Mouse (Mus musculus): ENCODE data around the gene Nlrp6. TPM values are rescaled to one million over a fixed set of nuclear protein-coding genes. Genes with fewer than 3 reads are reported as not detected.
A peak's percentile ranks its signal among the peaks of the same experiment; 100 is the strongest.

Gene Nlrp6
- polyA plus RNA-seq, 1 experiment from 2014 or later: not detected

DNA sequence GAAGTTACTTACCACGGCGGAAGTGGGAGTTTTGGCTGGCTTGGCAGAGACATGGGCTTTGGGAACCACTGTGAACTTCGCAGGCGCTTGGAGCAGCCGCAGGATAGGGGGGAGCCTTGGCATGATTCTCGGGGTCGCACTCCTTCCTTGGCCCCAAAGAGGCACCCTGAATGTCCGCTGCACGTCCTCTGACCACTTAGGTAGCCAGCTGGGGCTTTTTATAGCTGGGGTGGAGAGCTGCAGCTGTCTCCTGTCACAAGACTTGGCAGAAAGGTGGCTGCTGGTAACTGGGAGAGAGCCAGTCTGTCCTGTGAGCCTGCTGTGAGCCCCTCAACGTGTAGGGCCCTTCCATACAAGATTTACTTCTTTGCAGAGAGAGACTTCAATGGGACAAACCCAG, 20.5 kb upstream of the Nlrp6 start, which contains the start of gene Cox8b:
Gene Cox8b, minus strand, starts transcription at position 227 of the 400 bp plus-strand sequence.
- Histone ChIP-seq H3K9me3 (no peaks in the 10 kb centered on the region), H3K27ac (no peak within 1 kb of the TSS), H3K4me3 (no peak within 1 kb of the TSS), H3K4me1 (replicated peaks) (peaks cover 11% of the 10 kb centered on the region; the same call in 1 of the 2 replicates), H3K36me3 (peaks cover 50% of the 10 kb centered on the region), H3K27me3 (ENCODE audit: insufficient read depth, poor library complexity, severe bottlenecking) (no peaks in the 10 kb centered on the region)
- 83% methylated on average over 10 of the region's 10 CpGs for WGBS
- no peak for DNase-seq (ENCODE audit: low spot score)

DNA sequence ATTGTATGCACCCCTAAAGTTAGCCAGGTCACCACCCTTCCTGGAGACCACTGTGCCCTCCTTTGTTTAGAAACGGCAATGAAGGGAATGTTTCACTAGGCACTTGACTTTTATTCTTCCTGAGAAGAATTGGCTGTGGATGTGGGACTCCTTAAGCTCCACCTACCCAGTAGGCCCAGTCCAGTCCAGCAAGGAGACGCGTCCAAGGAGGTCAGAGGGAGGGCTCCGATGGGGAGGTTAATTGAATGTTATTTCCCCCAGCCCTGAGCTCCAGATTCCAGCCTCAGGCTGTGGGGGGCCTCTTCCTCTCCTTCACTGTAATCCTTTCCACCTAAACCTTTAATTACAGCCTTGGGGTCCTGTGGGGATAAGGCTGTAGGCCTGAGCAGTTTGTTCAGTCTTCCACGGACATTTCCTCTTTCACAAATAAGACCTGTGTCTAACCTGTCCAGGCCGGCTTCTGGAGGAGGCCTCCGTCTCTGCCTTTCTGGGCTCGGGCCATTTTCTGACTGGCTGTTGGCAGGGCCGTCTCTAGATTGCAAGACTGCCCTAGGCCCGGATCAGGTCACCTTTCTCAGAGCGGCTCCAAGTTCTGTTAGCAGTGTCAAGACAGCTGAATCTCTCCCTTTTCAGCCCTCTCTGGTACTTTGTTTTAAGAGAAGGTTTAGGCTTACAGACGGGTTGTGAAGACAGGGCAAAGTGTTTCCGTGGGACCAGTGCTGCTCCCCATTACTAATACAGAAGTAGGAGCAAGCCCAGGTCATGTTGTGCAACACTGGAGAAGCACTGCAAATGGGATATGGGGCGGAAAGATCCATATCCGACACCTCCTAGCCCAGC, 18.4 kb upstream of the Nlrp6 start:
- H3K27me3 ChIP-seq (ENCODE audit: insufficient read depth, poor library complexity, severe bottlenecking): 0 out of 2 replicates have a peak, but pooled peaks cover 3% of the 10 kb centered on the region
- DNase-seq (ENCODE audit: low spot score): no peak
- peaks cover 11% of the 10 kb centered on the region; the same call in 1 of the 2 replicates for H3K4me1 ChIP-seq (replicated peaks)
- H3K27ac ChIP-seq: peak overlapping the region; percentile 8
- no peak overlapping the region for H3K4me3 ChIP-seq
- peaks cover 30% of the 10 kb centered on the region for H3K36me3 ChIP-seq
- 79% methylated on average over 15 of the region's 15 CpGs for WGBS
- no peaks in the 10 kb centered on the region for H3K9me3 ChIP-seq

DNA sequence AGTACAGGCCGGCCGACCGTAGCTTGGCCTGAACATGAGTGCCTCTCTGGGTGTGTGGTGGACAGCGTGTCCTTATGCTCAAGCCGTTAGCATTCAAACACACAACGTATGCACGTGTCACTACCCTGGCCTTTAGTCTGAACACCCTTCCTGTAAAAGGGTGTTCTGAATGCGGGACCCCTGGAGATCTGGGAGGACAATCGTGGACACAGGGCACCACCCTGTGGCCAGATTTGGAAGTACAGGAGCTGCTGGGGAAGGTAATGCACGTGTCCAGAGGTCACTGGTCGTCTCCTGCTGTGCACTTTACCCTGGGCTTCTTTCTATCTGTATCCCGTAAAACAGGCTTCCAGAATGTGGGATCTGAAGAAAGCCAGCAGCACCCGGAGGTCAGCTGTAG, 17.5 kb upstream of the Nlrp6 start:
- WGBS: 25% methylated on average over 13 of the region's 13 CpGs
- Histone ChIP-seq H3K4me3 (no peak overlapping the region), H3K36me3 (peaks cover 20% of the 10 kb centered on the region), H3K4me1 (replicated peaks) (peaks cover 11% of the 10 kb centered on the region; the same call in 1 of the 2 replicates), H3K9me3 (no peaks in the 10 kb centered on the region), H3K27ac (0 out of 2 replicates have a peak overlapping the region, but pooled peaks have one; percentile 8), H3K27me3 (ENCODE audit: insufficient read depth, poor library complexity, severe bottlenecking) (0 out of 2 replicates have a peak, but pooled peaks cover 3% of the 10 kb centered on the region)
- DNase-seq (ENCODE audit: low spot score): peak; percentile 76

DNA sequence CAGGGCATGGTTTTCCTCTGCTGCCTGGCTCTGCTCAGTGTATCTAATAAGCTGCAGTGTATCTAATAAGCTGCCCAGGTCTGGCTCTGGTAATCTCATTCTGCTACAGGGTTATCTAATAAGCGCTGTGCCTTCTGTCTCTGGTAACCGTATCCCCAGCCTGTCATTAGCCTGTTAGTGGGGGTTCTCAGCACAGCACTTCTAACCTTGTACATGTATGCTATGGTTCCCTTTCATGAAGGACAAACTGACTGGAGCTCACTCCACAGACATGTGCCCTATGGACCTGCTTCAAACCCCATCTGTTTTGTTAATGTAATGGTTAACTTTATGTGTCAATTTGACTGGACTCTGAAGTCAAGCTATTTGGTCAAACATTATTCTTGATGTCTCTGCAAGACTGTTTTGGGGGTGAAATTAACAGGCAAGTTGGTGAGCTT, 15.0 kb upstream of the Nlrp6 start:
- WGBS: 88% methylated on average over 2 of the region's 2 CpGs
- Histone ChIP-seq H3K27me3 (ENCODE audit: insufficient read depth, poor library complexity, severe bottlenecking) (0 out of 2 replicates have a peak, but pooled peaks cover 3% of the 10 kb centered on the region), H3K4me3 (no peak overlapping the region), H3K9me3 (no peaks in the 10 kb centered on the region), H3K27ac (no peak overlapping the region), H3K36me3 (no peaks in the 10 kb centered on the region), H3K4me1 (replicated peaks) (peaks cover 20% of the 10 kb centered on the region)
- no peak for DNase-seq (ENCODE audit: low spot score)

DNA sequence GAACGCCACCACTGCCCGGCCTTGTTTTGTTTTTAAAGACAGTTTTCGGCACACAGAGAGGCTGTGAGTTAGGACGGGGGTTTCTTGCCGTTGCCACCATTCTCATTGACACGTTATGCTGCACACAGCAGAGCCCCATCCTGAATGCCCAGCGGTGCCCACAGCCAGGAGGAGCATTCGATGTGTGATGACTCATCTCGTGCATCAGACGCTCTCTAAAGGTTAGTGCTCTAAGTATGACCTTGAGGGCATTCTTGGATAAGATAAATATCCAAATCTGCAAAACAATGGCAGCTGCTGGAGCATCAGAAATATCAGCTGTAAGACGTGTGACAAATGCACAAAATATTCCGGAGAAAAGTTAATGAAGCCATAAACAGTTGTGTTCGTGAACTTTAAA, 13.6 kb upstream of the Nlrp6 start:
- WGBS: 88% methylated on average over 13 of the region's 13 CpGs
- H3K4me3 ChIP-seq: no peak overlapping the region

DNA sequence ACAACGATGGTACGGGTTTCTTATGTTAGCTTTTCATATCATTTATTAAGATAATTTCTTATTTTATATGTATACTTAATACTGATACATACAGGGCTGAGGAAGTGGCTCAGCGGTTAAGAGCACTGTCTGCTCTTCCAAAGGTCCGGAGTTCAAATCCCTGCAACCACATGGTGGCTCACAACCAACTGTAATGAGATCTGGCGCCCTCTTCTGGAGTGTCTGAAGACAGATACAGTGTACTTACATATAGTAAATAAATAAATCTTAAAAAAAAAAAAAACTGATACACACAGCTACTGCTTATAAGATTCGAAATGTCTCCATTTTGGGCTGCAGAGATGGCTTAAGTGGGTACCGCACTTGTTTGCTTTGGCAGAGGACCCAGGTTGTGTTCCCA, 13.0 kb upstream of the Nlrp6 start:
- no peak for DNase-seq (ENCODE audit: low spot score)
- Histone ChIP-seq H3K4me3 (no peak overlapping the region), H3K27ac (no peak overlapping the region), H3K27me3 (ENCODE audit: insufficient read depth, poor library complexity, severe bottlenecking) (0 out of 2 replicates have a peak, but pooled peaks cover 3% of the 10 kb centered on the region), H3K4me1 (replicated peaks) (peaks cover 13% of the 10 kb centered on the region), H3K9me3 (no peaks in the 10 kb centered on the region), H3K36me3 (no peaks in the 10 kb centered on the region)
- WGBS: 84% methylated on average over 7 of the region's 7 CpGs

More for the DNA sequence above, 13.6 kb upstream of the Nlrp6 start:
- Histone ChIP-seq H3K27ac (no peak overlapping the region), H3K9me3 (no peaks in the 10 kb centered on the region), H3K36me3 (no peaks in the 10 kb centered on the region), H3K27me3 (ENCODE audit: insufficient read depth, poor library complexity, severe bottlenecking) (0 out of 2 replicates have a peak, but pooled peaks cover 3% of the 10 kb centered on the region), H3K4me1 (replicated peaks) (peaks cover 16% of the 10 kb centered on the region)
- DNase-seq (ENCODE audit: low spot score): no peak

DNA sequence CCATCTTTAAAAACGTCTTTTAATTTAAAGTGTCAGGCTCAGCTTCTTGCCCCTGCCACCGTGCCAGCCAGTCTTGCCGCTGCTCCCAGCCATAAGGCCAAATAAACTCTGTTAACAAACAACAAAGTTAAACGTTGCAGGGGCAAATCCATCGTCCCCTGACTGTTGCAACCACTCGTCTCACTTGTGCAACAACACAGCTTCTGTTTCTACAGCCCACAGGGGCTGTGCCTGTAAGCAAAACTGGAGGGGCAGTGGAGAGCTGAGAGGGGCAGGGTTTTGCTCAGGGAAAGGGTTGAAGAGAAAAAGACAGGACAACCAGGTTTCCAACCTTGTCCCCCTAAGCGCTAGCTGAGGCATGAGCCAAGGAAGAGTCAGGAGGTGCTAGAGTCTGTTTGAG, 12.5 kb upstream of the Nlrp6 start:
- DNase-seq (ENCODE audit: low spot score): no peak
- Histone ChIP-seq H3K4me3 (peak overlapping the region; percentile 56; the same call in 1 of the 2 replicates), H3K4me1 (replicated peaks) (peaks cover 9% of the 10 kb centered on the region), H3K27ac (no peak overlapping the region), H3K27me3 (ENCODE audit: insufficient read depth, poor library complexity, severe bottlenecking) (0 out of 2 replicates have a peak, but pooled peaks cover 3% of the 10 kb centered on the region), H3K36me3 (no peaks in the 10 kb centered on the region), H3K9me3 (no peaks in the 10 kb centered on the region)
- WGBS: 45% methylated on average over 7 of the region's 7 CpGs

DNA sequence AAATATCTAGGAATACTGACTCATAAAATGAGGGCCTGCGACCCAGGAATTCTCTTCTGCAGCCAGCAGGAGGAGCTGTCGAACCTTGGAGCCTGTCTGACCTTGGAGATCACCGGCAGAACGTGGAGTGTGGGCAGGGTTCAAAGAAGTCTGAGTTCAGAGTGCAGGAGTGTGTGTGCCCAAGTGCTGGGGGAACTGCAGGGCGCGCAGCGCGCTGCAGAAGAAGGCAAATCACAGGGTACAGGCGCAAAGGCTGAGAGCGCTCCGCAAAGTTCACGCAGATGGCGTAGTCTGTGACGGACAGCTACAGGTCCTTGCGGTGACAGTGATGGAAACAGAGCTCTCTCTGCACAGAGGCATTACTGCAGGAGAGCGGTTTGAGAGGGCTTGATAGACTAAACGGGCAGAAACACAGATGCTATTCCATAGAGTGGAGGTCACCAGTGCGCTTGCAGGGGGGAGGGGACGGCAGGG, 12.0 kb upstream of the Nlrp6 start:
- peak overlapping the region; percentile 56 for H3K4me3 ChIP-seq
- H3K36me3 ChIP-seq: no peaks in the 10 kb centered on the region
- no peaks in the 10 kb centered on the region for H3K9me3 ChIP-seq
- no peak overlapping the region for H3K27ac ChIP-seq
- 0 out of 2 replicates have a peak, but pooled peaks cover 3% of the 10 kb centered on the region for H3K27me3 ChIP-seq (ENCODE audit: insufficient read depth, poor library complexity, severe bottlenecking)
- H3K4me1 ChIP-seq (replicated peaks): peaks cover 8% of the 10 kb centered on the region
- peak; percentile 85 for DNase-seq (ENCODE audit: low spot score)
- 1% methylated on average over 19 of the region's 19 CpGs for WGBS

DNA sequence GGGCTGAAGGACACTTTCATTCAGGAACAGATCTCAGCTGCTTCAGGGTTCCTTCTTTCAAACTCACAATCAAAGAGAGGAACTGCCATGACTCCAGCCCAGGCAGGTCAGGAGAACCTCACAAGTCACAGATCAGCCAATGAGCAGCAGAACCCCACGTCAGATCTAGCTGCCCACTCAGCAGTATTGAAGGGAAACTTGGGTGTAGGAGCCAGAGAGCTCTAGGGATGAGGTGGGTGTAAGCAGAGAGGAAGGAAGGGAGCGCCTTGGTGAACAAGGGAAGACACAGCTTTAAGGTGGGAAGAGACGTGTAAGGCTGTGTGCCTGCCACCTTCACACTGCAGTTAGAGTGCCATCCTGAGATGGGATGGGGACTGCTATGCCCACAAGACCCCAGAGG, 8.4 kb upstream of the Nlrp6 start:
- 73% methylated on average over 3 of the region's 3 CpGs for WGBS
- H3K4me3 ChIP-seq: no peak overlapping the region
- DNase-seq (ENCODE audit: low spot score): no peak
- no peaks in the 10 kb centered on the region for H3K36me3 ChIP-seq
- no peak overlapping the region for H3K27ac ChIP-seq
- no peaks in the 10 kb centered on the region for H3K27me3 ChIP-seq (ENCODE audit: insufficient read depth, poor library complexity, severe bottlenecking)
- H3K4me1 ChIP-seq (replicated peaks): peaks cover 8% of the 10 kb centered on the region
- no peaks in the 10 kb centered on the region for H3K9me3 ChIP-seq

DNA sequence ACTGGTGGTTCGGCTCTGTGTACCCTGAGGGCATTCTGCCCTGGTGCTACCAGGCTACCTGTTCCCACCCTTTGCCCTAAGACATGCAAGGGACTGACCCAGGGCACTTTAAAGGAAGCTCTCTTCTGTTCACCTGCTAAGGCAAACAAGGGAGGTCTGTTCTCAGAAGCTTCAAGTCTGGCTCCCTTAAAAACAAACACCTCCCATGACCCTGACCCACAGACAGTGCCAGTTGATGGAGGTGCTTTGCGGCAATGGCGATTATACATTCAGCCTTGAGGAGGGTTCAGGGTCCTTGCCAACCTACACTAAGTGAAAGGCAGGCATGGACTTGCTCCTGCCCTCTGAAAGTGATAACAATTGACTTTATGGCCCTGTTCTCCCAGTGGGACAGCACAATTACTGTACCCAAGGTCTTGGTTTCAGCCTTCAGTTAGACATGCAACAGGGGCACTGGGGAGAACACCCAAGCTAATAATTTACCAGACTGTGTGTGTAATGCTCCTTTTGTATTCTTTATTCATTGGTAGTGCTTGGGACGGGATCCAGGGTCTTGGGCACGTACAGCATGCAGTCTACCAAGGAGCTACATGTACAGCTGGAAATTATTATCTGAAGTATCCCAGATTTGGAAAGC, 7.7 kb upstream of the Nlrp6 start:
- DNase-seq (ENCODE audit: low spot score): no peak
- 82% methylated on average over 5 of the region's 5 CpGs for WGBS
- Histone ChIP-seq H3K4me1 (replicated peaks) (peaks cover 8% of the 10 kb centered on the region), H3K27me3 (ENCODE audit: insufficient read depth, poor library complexity, severe bottlenecking) (peaks cover 5% of the 10 kb centered on the region; the same call in 1 of the 2 replicates), H3K27ac (no peak overlapping the region), H3K4me3 (no peak overlapping the region), H3K36me3 (no peaks in the 10 kb centered on the region), H3K9me3 (no peaks in the 10 kb centered on the region)

DNA sequence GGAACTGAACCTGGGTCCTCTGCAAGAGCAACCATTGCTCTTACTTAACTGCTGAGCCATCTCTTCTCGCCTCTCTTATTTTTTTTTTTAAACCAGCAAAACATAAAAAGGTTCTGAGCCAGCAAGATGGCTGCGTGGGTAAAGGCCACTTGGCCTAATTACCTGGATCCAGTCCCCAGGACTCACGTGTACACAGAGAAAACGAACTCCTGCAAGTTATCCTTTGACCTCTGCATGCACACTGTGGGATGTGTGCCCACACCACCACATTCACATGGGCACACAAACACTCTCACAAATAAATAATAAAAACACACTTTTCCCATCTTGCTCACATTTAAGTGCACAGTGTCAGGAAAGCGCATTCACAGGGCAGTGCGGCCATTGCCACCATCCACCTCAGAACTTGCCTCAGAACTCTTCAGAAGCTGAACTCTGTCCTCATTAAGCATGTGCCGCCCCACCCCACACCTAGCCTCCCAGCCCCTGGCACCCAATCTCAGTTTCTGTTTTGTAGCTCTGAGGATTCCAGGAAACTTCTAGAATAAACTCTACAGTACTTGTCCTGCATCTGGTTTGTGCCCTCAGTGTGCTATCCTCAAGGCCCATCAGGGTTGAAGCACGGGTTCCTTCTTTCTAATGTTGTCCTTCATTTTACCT, 6.5 kb upstream of the Nlrp6 start:
- WGBS: 87% methylated on average over 8 of the region's 8 CpGs
- Histone ChIP-seq H3K4me3 (no peak overlapping the region), H3K9me3 (no peaks in the 10 kb centered on the region), H3K4me1 (replicated peaks) (peaks cover 1% of the 10 kb centered on the region; the same call in 1 of the 2 replicates), H3K27ac (no peak overlapping the region), H3K36me3 (no peaks in the 10 kb centered on the region), H3K27me3 (ENCODE audit: insufficient read depth, poor library complexity, severe bottlenecking) (peaks cover 14% of the 10 kb centered on the region)
- DNase-seq (ENCODE audit: low spot score): no peak

DNA sequence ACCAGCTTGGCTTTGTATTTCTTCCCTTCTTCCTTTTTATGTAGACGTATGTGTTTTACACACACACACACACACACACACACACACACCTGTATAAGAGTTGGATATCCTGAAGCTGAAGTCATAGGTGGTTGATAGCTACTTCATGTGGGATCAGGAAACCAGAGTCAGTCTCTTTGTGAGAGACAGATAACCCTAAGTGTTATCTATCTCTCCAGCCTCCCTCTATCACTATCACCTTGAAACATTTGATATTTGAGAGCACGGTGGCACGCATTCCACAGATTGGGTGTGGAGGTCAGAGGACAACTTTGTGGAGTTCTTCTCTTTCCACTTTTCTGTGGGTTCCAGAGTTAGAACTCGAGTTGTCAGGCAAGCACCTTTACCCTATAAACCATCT, 791 bp upstream of the Nlrp6 start:
- WGBS: 76% methylated on average over 4 of the region's 4 CpGs
- no peak overlapping the region for H3K27ac ChIP-seq
- H3K9me3 ChIP-seq: no peaks in the 10 kb centered on the region
- H3K4me1 ChIP-seq (replicated peaks): peaks cover 23% of the 10 kb centered on the region
- H3K27me3 ChIP-seq (ENCODE audit: insufficient read depth, poor library complexity, severe bottlenecking): peaks cover 71% of the 10 kb centered on the region
- no peak for DNase-seq (ENCODE audit: low spot score)
- no peak overlapping the region for H3K4me3 ChIP-seq
- H3K36me3 ChIP-seq: no peaks in the 10 kb centered on the region
